ENCODE assay signal across 9 mouse cellular contexts in the genomic region with DNA sequence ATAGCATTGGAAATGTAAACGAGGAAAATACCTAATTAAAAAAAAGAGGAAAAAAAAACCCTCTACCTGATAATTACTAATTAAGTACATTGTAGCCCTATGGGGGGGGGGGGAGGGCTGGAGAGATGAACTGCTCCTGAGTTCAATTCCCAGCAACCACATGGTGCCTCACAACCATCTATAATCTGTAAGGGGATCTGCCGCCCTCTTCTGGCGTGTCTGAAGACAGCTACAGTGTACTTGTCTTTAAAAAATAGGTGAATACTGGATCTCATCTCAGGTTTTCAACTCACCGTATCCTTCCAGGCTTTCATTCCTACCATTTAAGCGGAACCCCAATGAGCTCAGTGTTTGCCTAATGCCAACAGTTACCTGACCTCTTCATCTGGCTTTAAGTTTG. TPM values are rescaled to one million over a fixed set of nuclear protein-coding genes. Genes with fewer than 3 reads are reported as not detected.
A peak's percentile ranks its signal among the peaks of the same experiment; 100 is the strongest.
DNase-seq lines count a peak whose midpoint lies in the region; ATAC-seq and TF ChIP-seq lines count a peak whose summit lies in the region.
"Had no signal": no experiment of that assay in that cellular context is flagged by ENCODE, and none has a peak within 500 bp of the region (broad histone marks: within the 10 kb centered on the region; RNA-seq: fewer than 3 reads in every experiment).

No protein-coding gene starts in this region.

- DNase-seq in heart, adult 2 months: peak in 1 of 2 experiments; percentile 30
- no peak for DNase-seq in heart, postnatal 25 days (ENCODE audit: low spot score)
- peak; percentile 36 for DNase-seq in midbrain, postnatal 0 days (ENCODE audit: low spot score)
- no peak for DNase-seq in midbrain, embryonic 11.5 days (ENCODE audit: low spot score, missing footprints)
- peak; percentile 52 for DNase-seq in adrenal gland, postnatal 10 days
- DNase-seq in limb, embryonic 10.5 days (ENCODE audit: low spot score): peak; percentile 40
- DNase-seq in urinary bladder, adult 18-20 months (ENCODE audit: low spot score in 2 of 2): no peak
- no peak for DNase-seq in left cerebral cortex, adult 8-10 months (ENCODE audit: low spot score in 2 of 2)

- no peaks in the 10 kb centered on the region; the same call in 1 of the 2 replicates for H3K79me2 ChIP-seq in heart, adult 2 months (replicated peaks; ENCODE audit: control insufficient read depth, insufficient read depth, low read length)

- H3K9ac ChIP-seq in heart, adult 2 months (ENCODE audit: low read depth, low read length): no peak overlapping the region
- H3K9ac ChIP-seq in midbrain, postnatal 0 days (replicated peaks; ENCODE audit: low read length, poor library complexity, severe bottlenecking): no peak overlapping the region
- no peak overlapping the region for H3K9ac ChIP-seq in midbrain, embryonic 11.5 days (ENCODE audit: low read length)

- peak; percentile 67 for TF ChIP-seq CTCF in heart, adult 2 months (IDR thresholded peaks at IDR 0.05)
- TF ChIP-seq CTCF in midbrain, postnatal 0 days (IDR thresholded peaks at IDR 0.05): peak; percentile 66

- no peaks in the 10 kb centered on the region for H3K36me3 ChIP-seq in heart, adult 2 months (ENCODE audit: control insufficient read depth, insufficient read depth, low read length)
- no peaks in the 10 kb centered on the region; the same call in 1 of the 2 replicates for H3K36me3 ChIP-seq in midbrain, postnatal 0 days (ENCODE audit: insufficient read depth, low read length)
- H3K36me3 ChIP-seq in midbrain, embryonic 11.5 days (ENCODE audit: control insufficient read depth, insufficient read depth, low read length): peaks cover 4% of the 10 kb centered on the region; the same call in 1 of the 2 replicates
- peaks cover 42% of the 10 kb centered on the region for H3K36me3 ChIP-seq in limb, embryonic 10.5 days

- 0 out of 2 replicates have a peak, but pooled peaks cover 1% of the 10 kb centered on the region for H3K4me1 ChIP-seq in heart, adult 2 months (ENCODE audit: control insufficient read depth, insufficient read depth, low read length)
- no peaks in the 10 kb centered on the region for H3K4me1 ChIP-seq in midbrain, postnatal 0 days (ENCODE audit: insufficient read depth, low read length)
- H3K4me1 ChIP-seq in midbrain, embryonic 11.5 days (ENCODE audit: control insufficient read depth, insufficient read depth, low read length): peaks cover 3% of the 10 kb centered on the region; the same call in 1 of the 2 replicates
- no peaks in the 10 kb centered on the region for H3K4me1 ChIP-seq in limb, embryonic 10.5 days

- H3K4me2 ChIP-seq in midbrain, postnatal 0 days (ENCODE audit: low read depth, low read length, poor library complexity, severe bottlenecking): no peak overlapping the region
- no peak overlapping the region for H3K4me2 ChIP-seq in midbrain, embryonic 11.5 days

- H3K9me3 ChIP-seq in midbrain, postnatal 0 days (ENCODE audit: low read length): no peaks in the 10 kb centered on the region
- no peaks in the 10 kb centered on the region for H3K9me3 ChIP-seq in midbrain, embryonic 11.5 days (ENCODE audit: control insufficient read depth, low read length)
- no peaks in the 10 kb centered on the region for H3K9me3 ChIP-seq in limb, embryonic 10.5 days (replicated peaks)
- H3K9me3 ChIP-seq: megakaryocyte, embryonic 14.5 days had no signal

- intact Hi-C loops in heart, adult 2 months (cut with DNase I): loop anchor here (2.0 kb wide), 1 partner anchor 95 kb away; no protein-coding TSS in a partner anchor
- intact Hi-C loops in heart, postnatal 25 days (cut with DNase I): loop anchor here (2.0 kb wide), 1 partner anchor 97 kb away; no protein-coding TSS in a partner anchor

- WGBS in heart, adult 2 months: 57% methylated on average over 5 of the region's 5 CpGs
- WGBS in midbrain, postnatal 0 days: 38% methylated on average over 5 of the region's 5 CpGs
- WGBS in midbrain, embryonic 11.5 days: 26% methylated on average over 5 of the region's 5 CpGs
- WGBS in limb, embryonic 10.5 days: 29% methylated on average over 5 of the region's 5 CpGs

- H3K27ac ChIP-seq in heart, adult 2 months: no peak overlapping the region
- H3K27ac ChIP-seq in midbrain, postnatal 0 days (ENCODE audit: low read depth, low read length): no peak overlapping the region
- no peak overlapping the region for H3K27ac ChIP-seq in midbrain, embryonic 11.5 days (ENCODE audit: low read depth, low read length)
- no peak overlapping the region for H3K27ac ChIP-seq in limb, embryonic 10.5 days

- TF ChIP-seq POLR2A in heart, adult 2 months (IDR thresholded peaks at IDR 0.05; ENCODE audit: insufficient read depth, low read depth, low read length): no peak

- no peak overlapping the region for H3K4me3 ChIP-seq in heart, adult 2 months
- H3K4me3 ChIP-seq in midbrain, postnatal 0 days (ENCODE audit: low read depth, low read length): no peak overlapping the region
- no peak overlapping the region for H3K4me3 ChIP-seq in midbrain, embryonic 11.5 days (ENCODE audit: low read depth, low read length)
- H3K4me3 ChIP-seq in limb, embryonic 10.5 days: no peak overlapping the region
- H3K4me3 ChIP-seq: megakaryocyte, embryonic 14.5 days had no signal

- no peak for TF ChIP-seq EP300 in heart, adult 2 months (IDR thresholded peaks at IDR 0.05; ENCODE audit: insufficient read depth, low read depth, low read length)

- H3K27me3 ChIP-seq in heart, adult 2 months (ENCODE audit: control insufficient read depth, insufficient read depth, low read length): no peaks in the 10 kb centered on the region
- H3K27me3 ChIP-seq in midbrain, postnatal 0 days (ENCODE audit: insufficient read depth, low read length): no peaks in the 10 kb centered on the region
- no peaks in the 10 kb centered on the region for H3K27me3 ChIP-seq in midbrain, embryonic 11.5 days (ENCODE audit: control insufficient read depth, insufficient read depth, low read length)
- H3K27me3 ChIP-seq in limb, embryonic 10.5 days (ENCODE audit: low read depth, poor library complexity, severe bottlenecking): no peaks in the 10 kb centered on the region
- H3K27me3 ChIP-seq: megakaryocyte, embryonic 14.5 days had no signal

- no peak for ATAC-seq in midbrain, postnatal 0 days (ENCODE audit: low FRiP score)
- no peak for ATAC-seq in midbrain, embryonic 11.5 days (ENCODE audit: low FRiP score)

RNA-seq across cellular contexts. Expression of a gene that starts 5.3 kb away (rescaled TPM):
- total RNA-seq in heart, adult 2 months (2021): 10 to 100 TPM; 21.6 to 23.4 TPM
- 2.6 and 5.9 TPM in 2 replicates for polyA plus RNA-seq in heart, adult 2 months (2012; rRNA removed)
- 10 to 100 TPM; 20.5 to 22.7 TPM for total RNA-seq in heart, postnatal 25 days (2021)
- 9.0 and 14.0 TPM in 2 replicates for total RNA-seq in midbrain, postnatal 0 days (2014; rRNA removed)
- polyA plus RNA-seq in midbrain, postnatal 0 days (2015; fragmentation: Nextera tagmentation; extraction: Ambion mirVana): 27.6 and 31.8 TPM in 2 replicates
- polyA plus RNA-seq in midbrain, embryonic 11.5 days (2014; fragmentation: Nextera tagmentation; extraction: Ambion mirVana): 85.2 and 91.5 TPM in 2 replicates
- 10 to 100 TPM; 22.8 to 24.4 TPM for total RNA-seq in adrenal gland, postnatal 10 days (2021)
- polyA plus RNA-seq in limb, embryonic 10.5 days (2016; fragmentation: Nextera tagmentation; extraction: Ambion mirVana): 62.7 and 69.4 TPM in 2 replicates
- 10 to 100 TPM; 16.2 to 20.6 (median 18.0) TPM for total RNA-seq in left cerebral cortex, adult 8-10 months (2022)

RNA-seq across cellular contexts. Expression of a gene that starts 5.4 kb away (rescaled TPM):
- total RNA-seq in heart, adult 2 months (2021): under 1 TPM; 0.47 to 0.66 TPM
- polyA plus RNA-seq in heart, adult 2 months (2012; rRNA removed): 0.27 and 0.59 TPM in 2 replicates
- total RNA-seq in heart, postnatal 25 days (2021): under 1 TPM; 0.73 to 0.78 TPM
- 2.0 and 3.3 TPM in 2 replicates for total RNA-seq in midbrain, postnatal 0 days (2014; rRNA removed)
- 1.3 and 1.9 TPM in 2 replicates for polyA plus RNA-seq in midbrain, postnatal 0 days (2015; fragmentation: Nextera tagmentation; extraction: Ambion mirVana)
- 10.5 and 11.3 TPM in 2 replicates for polyA plus RNA-seq in midbrain, embryonic 11.5 days (2014; fragmentation: Nextera tagmentation; extraction: Ambion mirVana)
- 1 to 10 TPM; 2.7 to 4.8 TPM for total RNA-seq in adrenal gland, postnatal 10 days (2021)
- 18.9 and 21.0 TPM in 2 replicates for polyA plus RNA-seq in limb, embryonic 10.5 days (2016; fragmentation: Nextera tagmentation; extraction: Ambion mirVana)
- 1 to 10 TPM; 2.7 to 4.1 (median 3.3) TPM for total RNA-seq in left cerebral cortex, adult 8-10 months (2022)

RNA-seq across cellular contexts. Expression of a gene that starts 48.7 kb away (rescaled TPM):
- total RNA-seq in heart, adult 2 months (2021): 100 to 1,000 TPM; 269 to 290 TPM
- polyA plus RNA-seq in heart, adult 2 months (2012; rRNA removed): 96.1 and 155 TPM in 2 replicates
- 100 to 1,000 TPM; 299 to 338 TPM for total RNA-seq in heart, postnatal 25 days (2021)
- 623 and 716 TPM in 2 replicates for total RNA-seq in midbrain, postnatal 0 days (2014; rRNA removed)
- 155 and 200 TPM in 2 replicates for polyA plus RNA-seq in midbrain, postnatal 0 days (2015; fragmentation: Nextera tagmentation; extraction: Ambion mirVana)
- polyA plus RNA-seq in midbrain, embryonic 11.5 days (2014; fragmentation: Nextera tagmentation; extraction: Ambion mirVana): 66.6 and 74.5 TPM in 2 replicates
- total RNA-seq in adrenal gland, postnatal 10 days (2021): 10 to 100 TPM; 56.9 to 95.8 TPM
- polyA plus RNA-seq in limb, embryonic 10.5 days (2016; fragmentation: Nextera tagmentation; extraction: Ambion mirVana): 12.1 and 15.3 TPM in 2 replicates
- 100 to 1,000 TPM; 772 to 913 (median 838) TPM for total RNA-seq in left cerebral cortex, adult 8-10 months (2022)

Comparison
In these comparisons a context has a peak if more than half of its experiments do, and no peak if none do; other contexts are left out.
1. DNase-seq: peak in midbrain, postnatal 0 days (single experiment), adrenal gland, postnatal 10 days (single experiment) and limb, embryonic 10.5 days (single experiment); none in heart, postnatal 25 days (single experiment), midbrain, embryonic 11.5 days (single experiment), urinary bladder, adult 18-20 months (0 of 2) and left cerebral cortex, adult 8-10 months (0 of 2).